Mouse (Mus musculus): Measurements from ENCODE around the gene Myo5c.

Gene Myo5c

DNA sequence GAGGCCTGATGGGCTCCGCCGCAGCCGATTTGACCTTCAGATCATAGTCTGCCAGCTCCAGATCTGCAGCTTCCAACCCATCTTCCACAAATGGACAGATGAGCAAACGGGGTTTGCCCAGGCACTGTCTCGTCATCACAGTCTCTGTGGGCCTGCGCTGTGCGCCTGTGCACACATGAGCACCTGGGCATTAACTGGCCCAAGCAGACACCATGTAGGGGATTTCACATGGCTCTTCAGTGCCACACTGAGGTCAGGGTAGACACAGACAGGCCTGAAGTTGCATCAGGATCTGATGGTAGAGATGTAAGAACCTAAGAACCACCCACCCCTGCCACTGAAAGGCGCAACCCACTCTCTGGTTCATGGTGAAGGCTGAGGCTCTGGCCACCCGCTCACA, 43.2 kb downstream of the Myo5c start:
- no peak for DNase-seq (ENCODE audit: low spot score in 2 of 2)

DNA sequence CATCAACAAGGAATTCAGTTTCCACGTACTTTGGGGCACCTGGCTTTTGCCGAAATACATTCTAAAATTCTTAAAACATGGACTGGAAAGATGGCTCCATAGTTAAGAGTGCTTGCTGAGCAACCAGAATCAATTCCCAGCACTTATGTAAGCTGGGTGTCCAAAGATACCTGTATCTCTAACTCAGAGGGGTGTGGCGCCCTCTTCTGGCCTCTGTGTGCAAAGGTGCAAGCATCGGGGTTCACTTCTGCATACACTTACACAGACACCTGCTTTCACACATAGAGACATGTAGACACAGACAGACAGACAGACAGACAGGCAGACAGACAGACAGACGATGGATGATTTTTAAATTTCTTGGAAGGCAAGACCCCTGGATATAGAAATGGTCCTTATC, 49.0 kb downstream of the Myo5c start:
- peak in 1 of 2 experiments; percentile 49 for DNase-seq (ENCODE audit: low spot score in 2 of 2)

DNA sequence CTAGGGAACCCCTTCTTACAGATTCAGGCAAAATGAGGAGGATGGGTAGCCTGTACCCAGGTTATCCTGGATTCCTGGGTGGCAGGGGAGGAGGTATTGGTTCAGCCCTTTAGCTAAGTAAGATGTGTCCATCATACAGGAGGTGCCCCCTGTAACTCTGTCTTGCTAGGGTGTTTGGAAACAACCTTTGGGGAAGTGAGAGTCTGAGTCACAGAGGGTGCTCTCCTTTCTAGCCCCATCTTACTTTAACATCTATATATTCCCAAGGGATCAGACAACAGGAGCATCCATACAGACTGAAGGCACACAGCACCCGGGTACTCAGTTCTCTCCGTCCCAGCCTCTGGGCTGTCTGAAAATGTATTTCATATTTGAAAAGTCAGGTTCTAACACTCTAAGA, 50.4 kb downstream of the Myo5c start:
- DNase-seq (ENCODE audit: low spot score in 2 of 2): peak in 1 of 2 experiments; percentile 19

DNA sequence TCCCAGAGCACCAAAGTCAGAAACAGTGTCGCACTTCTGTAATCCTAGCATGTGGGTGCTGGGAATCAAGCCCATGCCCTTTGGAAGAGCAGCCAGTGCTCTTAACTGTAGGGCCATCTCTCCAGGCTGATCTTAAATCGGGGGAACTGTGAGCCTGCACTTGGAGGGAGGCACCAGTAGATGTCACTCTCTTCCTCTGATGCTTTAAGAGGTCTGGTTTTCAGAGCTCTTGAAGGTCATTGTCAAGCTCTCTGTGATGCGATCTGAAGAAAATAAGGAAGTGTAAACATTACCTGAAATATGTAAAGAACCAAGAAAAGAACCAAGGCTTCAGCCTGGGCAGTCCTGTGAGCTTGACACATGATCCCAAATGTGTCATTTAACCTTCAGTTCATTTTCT, 51.0 kb downstream of the Myo5c start:
- DNase-seq (ENCODE audit: low spot score in 2 of 2): peak; percentile 59 to 64

DNA sequence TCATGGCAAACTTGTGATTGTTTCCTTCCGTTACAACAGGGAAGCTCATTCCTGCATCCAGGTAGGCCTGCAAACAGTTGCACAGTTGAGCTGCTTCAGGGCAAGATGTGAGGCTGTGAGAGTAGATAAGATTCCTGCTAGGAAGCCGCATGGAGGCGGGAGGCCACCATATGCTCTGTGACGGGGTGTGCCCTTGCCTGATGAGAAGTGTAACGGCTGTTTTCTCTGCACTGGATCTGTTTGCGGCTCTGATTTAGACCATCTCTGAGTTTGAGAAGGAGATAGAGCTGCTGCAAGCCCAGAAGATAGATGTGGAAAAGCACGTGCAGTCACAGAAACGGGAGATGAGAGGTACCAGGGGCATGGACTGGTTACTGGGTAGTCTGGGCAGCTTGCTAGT, 51.8 kb downstream of the Myo5c start:
- peak in 1 of 2 experiments; percentile 18 for DNase-seq (ENCODE audit: low spot score in 2 of 2)

DNA sequence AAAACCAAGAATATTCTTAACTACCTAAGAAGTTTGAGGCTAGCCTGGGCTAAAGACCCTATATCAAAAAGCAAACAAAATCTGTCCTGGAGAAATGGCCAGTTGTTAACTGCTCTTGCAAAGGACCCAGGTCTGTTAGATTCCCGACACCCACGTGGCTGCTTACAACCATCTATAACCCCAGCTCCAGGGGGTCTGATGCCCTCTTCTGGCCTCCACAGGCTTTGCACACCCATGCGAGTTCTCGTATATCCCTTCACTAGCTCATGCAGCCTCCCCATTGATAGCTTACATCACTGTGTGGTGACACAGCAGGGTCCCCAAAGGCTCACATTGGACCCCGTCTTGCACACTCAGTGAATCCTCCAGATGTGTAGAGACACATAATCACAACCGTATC, 53.5 kb downstream of the Myo5c start:
- no peak for DNase-seq (ENCODE audit: low spot score in 2 of 2)

DNA sequence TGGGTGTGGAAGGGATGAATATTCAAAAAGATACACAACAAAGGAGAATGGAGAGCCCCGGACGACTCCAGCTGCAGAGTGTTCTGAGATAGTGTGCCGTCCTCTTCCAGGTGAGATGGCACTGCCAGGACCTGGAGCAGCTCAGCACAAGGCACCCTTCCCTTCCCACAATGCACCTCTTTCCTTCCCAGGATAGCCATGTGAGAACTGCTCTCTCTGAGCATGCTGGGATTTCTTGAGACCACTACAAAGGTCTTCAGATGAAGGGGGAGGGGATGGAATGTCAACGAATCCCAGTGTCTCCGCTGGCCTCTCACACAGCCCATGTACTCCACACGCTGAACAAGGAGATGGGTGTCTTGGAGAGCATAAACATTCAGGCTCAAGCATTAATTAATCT, 55.8 kb downstream of the Myo5c start:
- no peak for DNase-seq (ENCODE audit: low spot score in 2 of 2)

DNA sequence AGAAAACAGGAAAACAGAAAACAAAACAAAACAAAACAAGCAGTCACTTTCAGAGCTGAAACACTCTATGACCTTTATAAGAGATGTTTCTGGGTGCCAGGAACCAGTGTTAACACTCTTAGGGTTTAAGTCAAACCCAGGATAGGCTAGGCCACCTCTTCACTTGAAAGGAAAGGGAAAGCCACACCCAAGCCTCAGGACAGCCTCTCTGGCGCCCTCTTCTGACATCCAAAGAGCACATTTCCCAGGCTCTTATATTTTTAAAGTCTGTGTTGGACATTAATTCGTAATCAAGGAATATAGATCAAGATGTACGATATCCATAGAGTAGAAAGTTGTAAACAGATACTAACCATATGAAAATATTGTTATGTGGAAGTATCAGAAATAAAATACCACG, 57.7 kb downstream of the Myo5c start:
- DNase-seq (ENCODE audit: low spot score in 2 of 2): no peak

DNA sequence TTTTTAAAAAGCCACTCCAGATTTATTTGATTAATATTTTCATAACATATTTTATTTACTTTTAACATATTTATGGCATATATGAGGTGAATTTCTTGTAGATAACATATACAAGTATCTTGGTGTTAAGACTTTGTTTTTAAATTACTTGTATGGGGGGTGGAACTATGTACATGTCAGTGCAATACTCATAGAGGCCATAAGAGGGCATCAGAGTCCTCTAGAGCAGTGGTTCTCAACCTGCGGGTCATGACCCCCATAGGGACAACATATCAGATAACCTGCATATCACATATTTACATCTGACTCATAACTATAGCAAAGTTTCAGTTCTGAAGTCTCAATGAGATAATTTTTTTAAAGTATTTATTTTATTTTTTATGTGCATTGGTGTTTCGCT, 67.5 kb downstream of the Myo5c start:
- no peak for DNase-seq (ENCODE audit: low spot score in 2 of 2)

DNA sequence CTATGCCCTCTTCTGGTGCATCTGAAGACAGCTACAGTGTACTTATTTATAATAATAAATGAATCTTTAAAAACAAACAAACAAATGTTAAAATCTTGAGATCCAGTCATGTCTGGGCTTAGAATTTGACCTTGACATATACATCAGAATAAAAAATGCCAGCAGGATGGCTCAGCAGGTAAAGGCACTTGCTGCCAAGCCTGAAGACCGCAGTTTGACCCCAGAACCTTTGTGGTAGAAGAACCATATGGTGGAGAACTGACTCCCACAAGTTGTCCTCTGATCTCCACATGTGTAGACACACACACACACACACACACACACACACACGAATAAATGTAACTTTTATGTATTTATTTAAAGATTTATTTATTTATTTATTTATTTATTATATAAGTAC, 71.2 kb downstream of the Myo5c start:
- DNase-seq (ENCODE audit: low spot score in 2 of 2): no peak

DNA sequence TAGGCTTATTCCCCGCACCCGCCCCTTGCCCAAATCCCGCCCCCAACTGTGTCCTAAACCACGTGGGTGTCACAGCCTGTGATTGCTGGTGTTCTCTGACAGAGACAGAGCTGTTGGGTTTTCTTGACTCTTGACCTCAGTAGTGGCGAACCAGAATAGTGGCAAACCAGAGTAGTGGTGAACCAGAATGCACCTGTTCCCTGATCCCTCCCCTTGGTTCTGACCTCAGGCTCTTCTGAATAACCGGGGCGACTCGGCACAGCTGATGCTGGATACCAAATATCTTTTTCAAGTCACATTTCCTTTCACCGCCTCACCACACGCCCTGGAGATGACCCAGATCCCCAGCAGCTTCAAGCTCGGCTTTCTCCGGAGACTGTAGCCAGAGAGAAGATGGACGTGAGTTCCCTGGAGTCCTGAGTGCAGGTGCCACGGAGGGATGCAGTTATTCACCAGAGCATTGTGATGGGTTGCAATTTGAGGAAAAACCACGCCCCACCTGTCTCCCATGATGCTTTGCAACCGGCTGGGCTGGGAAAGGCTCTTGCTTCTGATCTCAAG, 72.0 kb downstream of the Myo5c start:
- DNase-seq (ENCODE audit: low spot score in 2 of 2): no peak

DNA sequence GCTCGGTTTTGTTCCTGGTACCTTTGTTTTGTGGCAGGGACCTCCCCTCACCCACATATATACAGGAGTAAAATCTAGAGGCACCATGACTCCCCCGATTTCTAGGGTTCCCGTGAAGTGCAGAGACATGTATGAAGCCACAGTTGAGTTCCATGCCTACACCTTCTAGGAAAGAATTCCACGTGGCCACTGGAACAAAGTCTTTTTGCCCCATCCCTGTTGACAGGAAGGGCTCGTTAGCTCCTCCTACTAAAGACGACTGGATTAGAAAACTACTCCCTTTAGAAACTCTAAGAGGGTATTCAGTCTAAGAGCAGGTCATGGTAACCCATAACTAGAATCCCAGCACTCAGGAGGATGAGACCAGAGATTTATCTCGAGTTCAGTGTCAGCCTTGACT, 72.5 kb downstream of the Myo5c start:
- no peak for DNase-seq (ENCODE audit: low spot score in 2 of 2)

DNA sequence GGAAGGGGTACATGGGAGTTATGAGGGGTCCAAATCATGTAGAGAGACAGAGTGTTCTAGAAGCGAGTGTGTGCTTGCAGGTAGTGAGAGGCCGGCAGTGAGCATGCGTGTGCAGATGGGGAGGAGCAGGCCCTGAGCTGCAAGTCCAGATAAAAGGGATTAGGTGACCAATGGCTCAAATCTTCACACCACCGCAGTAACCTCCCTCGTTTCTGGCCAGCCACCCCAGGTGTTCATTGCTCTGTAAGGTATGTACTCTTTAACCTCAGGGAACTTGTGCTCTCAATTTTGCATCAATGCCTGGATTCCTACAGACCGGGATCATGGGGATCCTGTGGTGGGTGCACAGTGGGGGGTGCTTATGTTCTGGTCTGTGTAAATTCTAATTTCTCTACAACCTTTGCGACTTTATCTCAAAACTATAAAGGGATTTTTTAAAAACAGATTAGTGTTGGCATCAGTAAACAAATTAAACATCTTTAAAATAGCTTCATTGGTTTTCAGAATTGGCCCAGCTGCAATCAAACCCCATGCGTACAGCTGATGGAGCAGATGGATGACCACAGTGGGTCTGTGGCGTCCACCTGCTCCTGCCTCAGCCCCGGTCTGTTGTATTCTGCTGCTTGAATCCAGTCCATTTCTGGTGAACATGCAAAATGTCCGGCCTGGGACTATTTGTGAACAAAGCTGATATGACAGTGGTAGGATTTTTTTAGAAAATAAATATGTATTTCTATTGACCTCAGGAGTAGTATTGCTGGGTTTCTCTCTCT, 74.5 kb downstream of the Myo5c start, which contains the start of gene Gnb5:
TSS of gene Gnb5 (plus strand) at position 163 of the 773 bp plus-strand sequence.
- DNase-seq (ENCODE audit: low spot score in 2 of 2): no peak

DNA sequence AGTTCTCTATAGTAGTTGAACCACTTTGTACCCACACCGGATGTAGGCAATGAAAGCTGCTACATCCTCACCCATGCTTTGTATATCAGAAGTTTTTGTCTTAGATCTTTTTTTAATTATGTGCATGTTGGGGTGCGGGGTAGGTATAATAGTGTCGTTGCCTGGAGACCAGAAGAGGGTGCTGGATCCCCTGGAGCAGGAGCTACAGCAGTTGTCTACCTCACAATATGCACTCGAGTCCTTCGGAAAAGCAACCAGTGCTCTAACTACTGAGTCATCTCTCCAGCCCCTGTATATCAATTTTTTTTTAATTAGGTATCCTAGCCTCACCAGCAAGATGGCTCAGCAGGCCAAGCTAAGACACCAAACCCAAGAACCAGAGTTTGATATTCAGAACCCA, 75.2 kb downstream of the Myo5c start:
- DNase-seq (ENCODE audit: low spot score in 2 of 2): no peak

DNA sequence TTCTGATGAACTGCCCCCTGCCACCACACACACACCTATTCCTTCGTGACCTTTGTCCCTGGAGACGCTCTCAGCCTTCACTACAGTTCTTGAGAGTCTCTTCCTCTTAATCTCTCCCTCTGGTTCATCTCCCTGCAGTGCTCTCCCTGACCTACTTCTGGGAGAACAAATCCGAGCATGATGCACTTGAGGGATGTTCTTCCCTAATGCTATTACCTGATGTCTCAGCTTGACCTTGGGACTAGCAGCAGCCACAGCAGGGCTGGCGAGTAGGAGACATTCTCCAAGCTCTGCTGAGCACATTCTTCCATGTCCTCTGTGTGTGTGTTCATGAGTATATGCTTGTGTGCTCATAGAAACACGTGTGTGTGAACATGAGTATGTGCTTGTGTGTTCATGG, 76.8 kb downstream of the Myo5c start:
- DNase-seq (ENCODE audit: low spot score in 2 of 2): no peak

DNA sequence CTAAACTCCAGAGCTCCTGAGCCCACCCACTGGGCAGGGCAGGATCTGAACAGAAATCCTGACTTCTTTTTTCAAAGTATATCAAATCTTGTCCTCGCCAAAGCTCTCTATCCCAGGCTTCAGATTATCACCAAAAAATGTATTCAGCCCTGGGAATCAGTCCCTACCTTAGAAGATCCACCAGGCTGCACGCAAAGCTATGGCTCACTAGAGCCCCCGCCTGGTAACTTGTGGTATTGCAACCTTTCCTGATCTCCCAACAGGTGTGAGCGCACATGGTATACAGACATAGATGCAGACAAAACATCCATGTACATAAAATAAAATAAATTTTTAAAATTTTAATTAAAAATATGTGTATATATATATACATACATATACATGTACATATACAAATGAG, 80.2 kb downstream of the Myo5c start:
- peak; percentile 75 to 85 for DNase-seq (ENCODE audit: low spot score in 2 of 2)

DNA sequence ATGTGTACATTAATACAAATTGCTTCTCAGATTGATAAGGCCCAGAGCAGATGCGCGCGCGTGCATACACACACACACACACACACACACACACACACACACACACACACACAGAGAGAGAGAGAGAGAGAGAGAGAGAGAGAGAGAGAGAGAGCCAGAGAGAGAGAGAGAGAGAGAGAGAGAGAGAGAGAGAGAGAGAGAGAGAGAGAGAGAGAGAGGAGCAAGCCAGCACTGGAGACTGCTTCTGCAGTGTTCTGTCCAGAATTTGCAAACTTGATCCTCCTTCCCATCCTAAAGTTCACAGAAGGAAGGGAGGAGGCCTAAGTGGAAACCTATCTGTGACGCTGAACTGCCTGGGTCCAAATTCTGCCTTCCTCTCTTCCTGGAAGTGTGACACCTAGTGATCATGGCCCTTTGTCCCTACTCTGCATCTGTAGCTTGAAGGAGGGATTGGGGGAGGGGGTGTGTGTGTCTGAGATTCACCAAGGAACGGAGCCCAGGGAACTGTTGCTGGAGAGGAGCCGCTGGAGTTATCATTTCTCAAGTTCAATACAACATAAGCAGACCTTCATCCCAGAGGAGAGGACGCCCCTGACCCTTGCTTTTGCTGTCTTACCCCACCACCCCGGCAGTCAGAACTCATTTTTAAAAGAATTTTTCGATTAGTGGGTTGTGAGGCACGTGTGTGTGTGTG, 81.5 kb downstream of the Myo5c start:
- DNase-seq (ENCODE audit: low spot score in 2 of 2): peak in 1 of 2 experiments; percentile 48

DNA sequence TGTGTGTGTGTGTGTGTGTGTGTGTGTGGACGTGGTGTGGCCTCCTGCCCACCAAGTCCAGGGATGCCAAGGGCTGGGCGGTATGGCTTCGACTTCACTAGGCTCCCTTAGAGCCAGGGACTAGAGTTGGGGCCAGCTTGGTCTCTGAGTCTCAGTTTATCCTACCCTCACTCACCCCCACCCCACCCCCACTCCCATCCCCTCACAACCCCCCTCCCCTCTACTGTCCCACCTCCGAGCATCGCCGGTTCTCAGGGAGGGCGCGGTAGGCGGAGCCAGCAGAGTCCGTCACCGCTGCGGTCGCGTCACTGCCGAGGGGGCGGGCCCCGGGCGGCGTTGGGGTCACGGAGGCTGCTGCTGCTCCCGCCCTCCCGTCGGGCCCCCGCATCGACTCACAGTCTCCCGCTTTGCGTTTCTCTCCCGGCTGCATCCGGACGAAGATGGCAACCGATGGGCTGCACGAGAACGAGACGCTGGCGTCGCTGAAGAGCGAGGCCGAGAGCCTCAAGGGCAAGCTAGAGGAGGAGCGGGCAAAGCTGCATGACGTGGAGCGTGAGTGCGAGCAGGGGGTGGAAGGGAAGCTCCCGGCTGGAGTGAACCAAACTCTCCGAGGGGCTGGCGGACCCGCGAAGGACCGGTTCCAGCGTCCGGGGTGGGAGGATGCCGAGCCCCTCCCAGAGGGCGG, 82.2 kb downstream of the Myo5c start:
- DNase-seq (ENCODE audit: low spot score in 2 of 2): peak; percentile 90

DNA sequence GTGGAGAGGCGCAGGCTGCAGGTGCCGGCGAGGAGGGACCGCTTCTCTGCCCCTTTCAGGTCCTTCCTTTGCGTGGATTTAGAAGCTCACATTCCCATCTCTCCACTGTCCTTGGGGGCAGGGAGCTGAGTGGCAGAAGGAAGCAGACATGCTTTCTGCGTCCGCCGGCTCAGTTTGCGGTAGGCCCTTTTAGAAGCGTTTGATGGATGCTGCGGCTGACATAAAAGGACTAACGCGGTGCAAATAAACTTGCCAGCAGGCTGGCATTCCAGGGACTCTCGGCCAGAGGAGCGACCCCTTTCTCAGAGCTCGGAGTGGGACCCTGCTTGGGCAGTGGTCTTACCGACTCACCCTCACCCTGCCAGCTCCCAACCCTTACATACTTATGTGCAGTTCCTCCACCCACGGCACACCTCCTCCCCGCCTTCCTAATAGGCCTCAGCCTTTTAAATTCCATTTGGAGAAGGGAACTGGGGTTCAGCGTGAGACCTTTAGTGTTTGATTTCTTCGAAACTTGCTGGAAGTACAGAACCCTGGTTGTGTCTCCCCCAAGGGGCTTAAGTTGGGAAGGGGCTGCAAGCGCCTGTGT, 82.8 kb downstream of the Myo5c start:
- DNase-seq (ENCODE audit: low spot score in 2 of 2): no peak

DNA sequence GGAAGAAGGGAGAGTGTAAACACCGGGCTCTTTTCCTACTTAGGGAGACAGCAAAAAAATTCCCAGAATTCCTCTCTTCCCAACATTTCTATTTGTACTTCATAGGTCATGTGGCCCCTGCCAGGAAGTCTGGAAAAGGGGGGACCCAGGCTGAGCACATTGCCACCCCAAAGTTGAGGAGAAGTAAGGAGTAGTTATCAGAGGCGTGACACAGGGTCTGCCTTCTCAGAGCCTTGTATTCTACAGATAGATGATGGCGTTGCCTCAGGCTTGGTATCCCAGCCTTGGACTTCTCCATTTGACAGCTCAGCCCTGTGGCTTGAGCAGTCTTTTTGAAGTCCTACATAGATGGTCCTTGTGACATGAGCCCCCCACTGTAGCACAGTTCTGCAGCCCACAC, 83.4 kb downstream of the Myo5c start:
- DNase-seq (ENCODE audit: low spot score in 2 of 2): no peak

DNA sequence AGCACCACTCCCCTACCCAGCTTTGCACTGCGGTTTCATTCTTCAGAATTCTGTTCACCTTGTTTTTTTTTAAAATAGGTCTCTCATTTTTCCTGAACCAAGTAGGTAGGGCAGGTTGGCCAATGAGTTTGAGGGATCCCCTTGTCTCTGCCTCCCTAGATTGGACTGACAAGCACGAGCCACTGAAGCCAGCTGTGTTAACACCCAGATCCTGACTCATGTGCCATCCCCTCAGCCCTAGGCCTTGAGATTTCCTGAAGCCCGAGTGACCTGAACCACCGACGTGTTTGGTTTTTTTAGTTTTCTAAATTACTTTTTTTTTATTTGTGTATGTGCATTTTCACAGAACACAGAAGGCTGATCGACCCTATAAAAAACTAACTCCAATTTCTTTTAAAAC, 85.0 kb downstream of the Myo5c start:
- no peak for DNase-seq (ENCODE audit: low spot score in 2 of 2)

DNA sequence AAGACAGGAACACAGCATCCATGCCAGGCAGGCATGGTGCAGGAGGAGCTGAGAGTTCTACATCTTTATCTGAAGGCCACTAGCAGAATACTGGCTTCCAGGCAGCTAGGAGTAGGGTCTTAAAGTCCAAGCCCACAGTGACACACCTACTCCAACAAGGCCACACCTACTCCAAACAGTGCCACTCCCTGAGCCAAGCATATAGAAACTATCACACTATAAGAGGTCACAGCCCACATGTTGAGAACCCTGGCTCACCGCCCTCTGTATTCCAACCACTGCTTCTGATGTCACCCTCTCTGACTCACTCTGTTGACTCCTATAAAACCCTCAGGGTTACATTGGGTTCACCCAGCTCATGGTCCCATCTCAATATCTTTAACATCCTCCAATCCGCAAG, 86.4 kb downstream of the Myo5c start:
- no peak for DNase-seq (ENCODE audit: low spot score in 2 of 2)
